Mouse (Mus musculus) heart, postnatal 4 days (tissue): ENCODE measurements around the gene Mpv17. TPM values are rescaled to one million over a fixed set of nuclear protein-coding genes. Genes with fewer than 3 reads are reported as not detected.

ENCODE experiments used
- DNase-seq: peaks from one replicate; pipeline ENCODE4 v3.0.0; 2021
- total RNA-seq, 2 experiments: library from RNA; stranded (reverse); gene quantifications; 2 replicates each; pipeline ENCODE4 v1.2.3; 2021

Gene Mpv17
- total RNA-seq = 10 to 100 TPM; 50.1 to 50.8 TPM

GRCm38 (mm10) chr5:31154152-31154553 lies at the start of gene Mpv17:
Gene Mpv17, minus strand, starts transcription at chr5:31154251.
- DNase-seq = peak; percentile 82

- no peak for DNase-seq
Observed at GRCm38 (mm10) chr5:31202933-31203332, 48.9 kb upstream of the Mpv17 start.

- DNase-seq = peak; percentile 95
Observed at GRCm38 (mm10) chr5:31201742-31202590, 47.9 kb upstream of the Mpv17 start, which contains the start of gene Zfp513. Gene Zfp513, minus strand, starts transcription at chr5:31202303.

GRCm38 (mm10) chr5:31201042-31201741 lies 47.1 kb upstream of the Mpv17 start:
- DNase-seq = no peak

GRCm38 (mm10) chr5:31200327-31200768 lies 46.3 kb upstream of the Mpv17 start:
- DNase-seq = no peak

- no peak for DNase-seq
Observed at GRCm38 (mm10) chr5:31199893-31200292, 45.8 kb upstream of the Mpv17 start.

GRCm38 (mm10) chr5:31199321-31199892 lies 45.4 kb upstream of the Mpv17 start:
- no peak for DNase-seq

GRCm38 (mm10) chr5:31198616-31199320 lies 44.7 kb upstream of the Mpv17 start:
- no peak for DNase-seq

- no peak for DNase-seq
Observed at GRCm38 (mm10) chr5:31198170-31198569, 44.1 kb upstream of the Mpv17 start.

GRCm38 (mm10) chr5:31197072-31197471 lies 43.0 kb upstream of the Mpv17 start:
- DNase-seq = no peak

GRCm38 (mm10) chr5:31196207-31196606 lies 42.2 kb upstream of the Mpv17 start:
- DNase-seq = no peak

GRCm38 (mm10) chr5:31195671-31196070 lies 41.6 kb upstream of the Mpv17 start:
- no peak for DNase-seq

- DNase-seq = no peak
Observed at GRCm38 (mm10) chr5:31194486-31195485, 40.7 kb upstream of the Mpv17 start.

- no peak for DNase-seq
Observed at GRCm38 (mm10) chr5:31193631-31194281, 39.7 kb upstream of the Mpv17 start.

- DNase-seq = peak; percentile 99
Observed at GRCm38 (mm10) chr5:31192939-31193630, 39.0 kb upstream of the Mpv17 start, which contains the start of the genes Snx17 and Eif2b4. Gene Snx17, plus strand, starts transcription at chr5:31193227. Gene Eif2b4, minus strand, starts transcription at chr5:31193430.

- DNase-seq = peak; percentile 82
Observed at GRCm38 (mm10) chr5:31192045-31192938, 38.2 kb upstream of the Mpv17 start.

GRCm38 (mm10) chr5:31190201-31190600 lies 36.1 kb upstream of the Mpv17 start:
- no peak for DNase-seq

GRCm38 (mm10) chr5:31188223-31188840 lies 34.3 kb upstream of the Mpv17 start:
- DNase-seq = no peak
